Mouse (Mus musculus): ENCODE measurements around the gene Dtymk. TPM values are rescaled to one million over a fixed set of nuclear protein-coding genes. Genes with fewer than 3 reads are reported as not detected.
A peak's percentile ranks its signal among the peaks of the same experiment; 100 is the strongest.
"Not testable (repeated sequence)": the region's sequence is repeated elsewhere in the genome, so short reads cannot be mapped to it uniquely, and the experiment has no call there.

Dtymk gene
- polyA plus RNA-seq, 1 experiment from 2014 or later, result 179 TPM

DNA sequence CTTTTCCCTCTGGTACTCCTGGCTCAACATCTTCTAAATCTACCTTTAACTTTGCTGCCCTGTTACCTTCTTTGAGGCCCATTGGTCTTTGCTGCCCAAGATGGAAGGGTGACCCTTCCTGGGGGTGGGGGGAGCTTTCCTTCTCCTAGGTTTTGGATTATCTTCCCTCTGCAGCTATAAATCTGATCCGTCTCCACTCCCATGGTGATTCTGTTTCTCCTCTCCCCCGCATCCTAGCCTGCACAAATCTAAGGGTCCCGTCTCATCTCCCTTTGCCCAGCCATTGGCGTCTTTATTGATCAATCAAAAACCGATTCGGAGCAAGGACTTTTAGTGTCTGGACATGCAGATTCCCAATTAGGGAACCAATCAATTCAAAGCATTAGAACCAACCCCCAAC, 34.1 kb downstream of the Dtymk start:
- H3K36me3 ChIP-seq (ENCODE audit: insufficient read depth, low read length), result no peaks in the 10 kb centered on the region
- H3K9ac ChIP-seq (ENCODE audit: low read depth, low read length), result no peak overlapping the region
- peak; percentile 67 for DNase-seq (ENCODE audit: low spot score)
- no peaks in the 10 kb centered on the region for H3K27me3 ChIP-seq (ENCODE audit: insufficient read depth, low read length)
- H3K9me3 ChIP-seq (replicated peaks; ENCODE audit: low read length), result no peaks in the 10 kb centered on the region
- TF ChIP-seq CTCF (IDR thresholded peaks at IDR 0.05; ENCODE audit: low read depth), result no peak
- no peak for ATAC-seq (replicated peaks; ENCODE audit: low FRiP score, low read depth)
- no peak overlapping the region for H3K27ac ChIP-seq
- H3K4me3 ChIP-seq (replicated peaks; ENCODE audit: low read depth, low read length), result no peak overlapping the region
- WGBS, result 63% methylated on average over 6 of the region's 6 CpGs
- H3K4me1 ChIP-seq (replicated peaks; ENCODE audit: insufficient read depth, low read length), result no peaks in the 10 kb centered on the region
- H3K4me2 ChIP-seq (ENCODE audit: low read length), result no peak overlapping the region

DNA sequence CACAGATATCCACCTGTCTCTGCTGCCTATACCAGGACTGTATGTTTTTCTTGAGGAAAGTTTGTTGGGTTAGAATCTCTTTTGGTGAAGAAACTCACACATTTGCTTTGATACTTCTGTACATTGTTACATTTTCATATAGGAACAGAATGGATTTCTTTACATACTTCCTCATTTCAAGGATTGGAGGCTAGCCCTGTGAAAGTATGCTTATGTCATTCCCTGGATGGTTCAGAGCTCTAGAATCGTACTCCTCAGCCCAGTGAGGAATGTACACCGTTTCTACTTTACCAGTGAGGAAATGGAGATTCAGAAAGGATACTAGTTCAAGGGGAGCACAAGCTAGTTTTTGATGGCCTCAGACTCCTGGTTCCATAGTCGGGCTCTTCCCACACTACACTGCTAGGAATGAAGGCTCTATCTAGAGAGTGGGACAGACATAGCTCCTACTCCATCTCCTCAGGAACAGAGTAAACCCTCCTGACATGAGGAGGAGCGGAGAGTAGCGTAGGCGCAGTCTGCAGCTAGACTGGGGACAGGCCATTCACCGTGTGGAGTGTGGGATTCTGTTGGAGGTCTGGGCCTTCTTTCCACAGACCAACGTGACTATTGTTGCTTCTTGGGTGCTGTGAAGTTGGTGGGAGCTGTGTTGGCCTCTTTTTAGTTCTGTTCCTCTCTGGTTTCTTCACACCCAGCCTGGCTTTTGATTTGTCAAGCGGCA, 36.7 kb downstream of the Dtymk start:
- no peaks in the 10 kb centered on the region for H3K4me1 ChIP-seq (replicated peaks; ENCODE audit: insufficient read depth, low read length)
- H3K9me3 ChIP-seq (replicated peaks; ENCODE audit: low read length), result no peaks in the 10 kb centered on the region
- H3K27ac ChIP-seq, result no peak overlapping the region
- H3K4me3 ChIP-seq (replicated peaks; ENCODE audit: low read depth, low read length), result no peak overlapping the region
- no peaks in the 10 kb centered on the region for H3K36me3 ChIP-seq (ENCODE audit: insufficient read depth, low read length)
- no peaks in the 10 kb centered on the region for H3K27me3 ChIP-seq (ENCODE audit: insufficient read depth, low read length)
- no peak overlapping the region for H3K9ac ChIP-seq (ENCODE audit: low read depth, low read length)
- 92% methylated on average over 9 of the region's 9 CpGs for WGBS
- DNase-seq (ENCODE audit: low spot score), result no peak
- TF ChIP-seq CTCF (IDR thresholded peaks at IDR 0.05; ENCODE audit: low read depth), result no peak
- H3K4me2 ChIP-seq (ENCODE audit: low read length), result no peak overlapping the region
- no peak for ATAC-seq (replicated peaks; ENCODE audit: low FRiP score, low read depth)

DNA sequence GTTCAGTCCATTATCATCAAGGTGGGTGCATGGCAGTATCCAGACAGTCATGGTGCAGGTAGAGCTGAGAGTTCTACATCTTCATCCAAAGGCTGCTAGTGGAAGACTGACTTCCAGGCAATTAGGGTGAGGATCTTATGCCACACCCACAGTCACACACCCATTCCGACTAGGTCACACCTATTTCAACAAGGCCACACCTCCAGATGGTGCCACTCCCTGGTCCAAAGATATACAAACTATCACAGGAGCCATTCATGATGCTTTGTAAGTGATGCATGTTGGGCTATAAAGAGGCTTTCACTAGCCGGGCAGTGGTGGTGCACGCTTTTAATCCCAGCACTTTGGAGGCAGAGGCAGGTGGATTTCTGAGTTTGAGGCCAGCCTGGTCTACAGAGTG, 38.2 kb downstream of the Dtymk start:
- DNase-seq (ENCODE audit: low spot score); ATAC-seq (replicated peaks; ENCODE audit: low FRiP score, low read depth): not testable (repeated sequence)
- WGBS, result 94% methylated on average over 3 of the region's 3 CpGs

DNA sequence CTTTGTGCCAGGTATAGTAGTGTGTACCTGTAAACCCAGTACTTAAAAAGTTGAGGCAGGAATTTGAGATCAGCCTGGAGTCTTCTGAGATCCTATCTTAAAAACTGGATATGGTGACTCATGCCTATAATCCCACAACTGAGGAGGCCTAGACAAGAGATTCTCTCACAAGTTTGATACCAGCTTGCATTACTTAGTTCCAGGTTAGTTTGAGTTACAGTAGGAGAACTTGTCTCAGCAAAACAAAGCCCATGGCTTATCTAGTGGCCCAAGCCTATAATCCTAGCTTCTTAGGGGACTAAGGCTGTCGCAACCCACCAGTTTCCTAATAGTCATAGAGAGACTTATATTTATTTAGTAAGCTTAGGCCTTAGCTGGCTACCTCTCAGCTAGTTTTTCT, 41.7 kb downstream of the Dtymk start:
- TF ChIP-seq CTCF (IDR thresholded peaks at IDR 0.05; ENCODE audit: low read depth), result no peak

More for the DNA sequence above, 38.2 kb downstream of the Dtymk start:
- not testable (repeated sequence) for H3K27ac ChIP-seq; H3K4me3 ChIP-seq (replicated peaks; ENCODE audit: low read depth, low read length); H3K9ac ChIP-seq (ENCODE audit: low read depth, low read length); H3K4me2 ChIP-seq (ENCODE audit: low read length); H3K36me3 ChIP-seq (ENCODE audit: insufficient read depth, low read length); H3K27me3 ChIP-seq (ENCODE audit: insufficient read depth, low read length); H3K9me3 ChIP-seq (replicated peaks; ENCODE audit: low read length); H3K4me1 ChIP-seq (replicated peaks; ENCODE audit: insufficient read depth, low read length)

DNA sequence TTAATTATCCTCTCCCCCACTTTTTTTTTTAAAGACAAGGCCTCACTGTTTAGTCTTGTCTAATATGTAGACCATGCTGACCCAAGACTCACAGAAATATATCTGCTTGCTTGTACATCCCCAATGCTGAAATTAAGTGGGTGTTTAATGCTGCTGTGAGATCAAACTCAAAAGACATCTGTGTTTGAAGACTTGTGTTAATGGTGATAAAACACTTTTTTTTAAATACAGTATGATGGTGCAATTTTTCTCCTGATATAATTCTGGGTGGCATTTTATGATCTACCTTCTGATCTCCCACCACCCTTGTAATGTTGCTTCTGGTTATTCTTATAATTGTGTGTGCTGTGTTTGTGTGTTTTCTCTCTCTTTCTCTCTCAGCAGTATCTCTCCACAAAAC, 45.6 kb downstream of the Dtymk start:
- Histone ChIP-seq H3K4me2 (ENCODE audit: low read length) (0 out of 2 replicates have a peak overlapping the region, but pooled peaks have one; percentile 88), H3K4me3 (replicated peaks; ENCODE audit: low read depth, low read length) (no peak overlapping the region), H3K9ac (ENCODE audit: low read depth, low read length) (no peak overlapping the region)

More for the DNA sequence above, 41.7 kb downstream of the Dtymk start:
- H3K27me3 ChIP-seq (ENCODE audit: insufficient read depth, low read length), result no peaks in the 10 kb centered on the region
- ATAC-seq (replicated peaks; ENCODE audit: low FRiP score, low read depth) (no peak), DNase-seq (ENCODE audit: low spot score) (no peak)
- H3K4me3 ChIP-seq (replicated peaks; ENCODE audit: low read depth, low read length), result no peak overlapping the region
- H3K36me3 ChIP-seq (ENCODE audit: insufficient read depth, low read length), result no peaks in the 10 kb centered on the region
- no peaks in the 10 kb centered on the region for H3K4me1 ChIP-seq (replicated peaks; ENCODE audit: insufficient read depth, low read length)
- WGBS, result 97% methylated on average over 1 of the region's 1 CpGs
- H3K4me2 ChIP-seq (ENCODE audit: low read length), result no peak overlapping the region
- no peak overlapping the region for H3K27ac ChIP-seq
- no peaks in the 10 kb centered on the region for H3K9me3 ChIP-seq (replicated peaks; ENCODE audit: low read length)
- H3K9ac ChIP-seq (ENCODE audit: low read depth, low read length), result no peak overlapping the region

DNA sequence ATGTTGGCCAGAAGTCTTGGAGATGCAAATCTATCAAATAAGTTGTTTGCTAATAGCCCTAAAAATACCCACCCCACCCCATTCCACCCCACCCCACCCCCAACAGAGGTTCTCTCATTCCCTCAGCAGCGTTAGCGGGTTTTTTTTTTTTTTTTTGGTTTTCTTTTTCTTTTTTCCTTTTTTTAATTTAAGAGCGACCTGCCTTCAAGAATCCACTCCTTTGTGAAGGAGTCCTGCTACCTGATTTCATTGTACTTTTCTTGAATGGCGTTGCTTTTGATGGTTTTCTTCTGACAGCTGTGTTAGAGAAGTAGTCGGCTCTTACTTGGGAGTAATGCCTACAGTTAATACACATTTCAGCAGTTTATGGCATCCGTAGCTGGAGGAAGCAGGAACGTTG, 46.1 kb downstream of the Dtymk start:
- Histone ChIP-seq H3K9ac (ENCODE audit: low read depth, low read length) (peak overlapping the region; percentile 94; the same call in 1 of the 2 replicates), H3K4me3 (replicated peaks; ENCODE audit: low read depth, low read length) (peak overlapping the region; percentile 99), H3K36me3 (ENCODE audit: insufficient read depth, low read length) (peaks cover 1% of the 10 kb centered on the region; the same call in 1 of the 2 replicates), H3K27ac (no peak overlapping the region), H3K4me1 (replicated peaks; ENCODE audit: insufficient read depth, low read length) (0 out of 2 replicates have a peak, but pooled peaks cover 3% of the 10 kb centered on the region), H3K9me3 (replicated peaks; ENCODE audit: low read length) (no peaks in the 10 kb centered on the region), H3K4me2 (ENCODE audit: low read length) (peak overlapping the region; percentile 88), H3K27me3 (ENCODE audit: insufficient read depth, low read length) (no peaks in the 10 kb centered on the region)
- no peak for TF ChIP-seq CTCF (IDR thresholded peaks at IDR 0.05; ENCODE audit: low read depth)
- 17% methylated on average over 7 of the region's 7 CpGs for WGBS
- no peak for ATAC-seq (replicated peaks; ENCODE audit: low FRiP score, low read depth)
- DNase-seq (ENCODE audit: low spot score), result no peak

More for the DNA sequence above, 45.6 kb downstream of the Dtymk start:
- Histone ChIP-seq H3K4me1 (replicated peaks; ENCODE audit: insufficient read depth, low read length) (0 out of 2 replicates have a peak, but pooled peaks cover 3% of the 10 kb centered on the region), H3K27ac (no peak overlapping the region), H3K36me3 (ENCODE audit: insufficient read depth, low read length) (no peaks in the 10 kb centered on the region), H3K27me3 (ENCODE audit: insufficient read depth, low read length) (no peaks in the 10 kb centered on the region), H3K9me3 (replicated peaks; ENCODE audit: low read length) (no peaks in the 10 kb centered on the region)
- DNase-seq (ENCODE audit: low spot score), result no peak
- TF ChIP-seq CTCF (IDR thresholded peaks at IDR 0.05; ENCODE audit: low read depth), result no peak
- ATAC-seq (replicated peaks; ENCODE audit: low FRiP score, low read depth), result no peak

Data from kidney, postnatal 0 days (tissue).